Mouse (Mus musculus) ES-E14 (cell line): Measurements from ENCODE around the gene Usp7. TPM values are rescaled to one million over a fixed set of nuclear protein-coding genes. Genes with fewer than 3 reads are reported as not detected.

ENCODE experiments used
- DNase-seq: peaks from one replicate; pipeline ENCODE4 v3.0.0-alpha.2; 2013; ENCODE audit warnings: low read depth, low spot score
- H3K27ac ChIP-seq: 2 replicates; pipeline ENCODE4 v1.5.1; 2012; ENCODE audit warnings: low read depth, mild to moderate bottlenecking, low read length, moderate library complexity, mixed read lengths; ENCODE audit not compliant: poor library complexity, insufficient read depth, severe bottlenecking
- H3K36me3 ChIP-seq: 2 replicates; pipeline ENCODE4 v1.6.1; 2012; ENCODE audit warnings: mild to moderate bottlenecking, low read length, moderate library complexity, mixed read lengths; ENCODE audit not compliant: control insufficient read depth, poor library complexity, insufficient read depth, severe bottlenecking
- H3K4me1 ChIP-seq, 2 experiments: fragments of 150-350 bp in 1 of 2; sonication (generic) in 1 of 2; 2 replicates each; pipeline ENCODE4 v1.6.1; 2012; ENCODE audit warnings: low read length in 2 of 2, mild to moderate bottlenecking in 1 of 2, mixed read lengths in 1 of 2; ENCODE audit not compliant: control insufficient read depth in 2 of 2, insufficient read depth in 2 of 2, poor library complexity in 1 of 2
- H3K4me3 ChIP-seq, 2 experiments: fragments of 150-350 bp in 1 of 2; sonication (generic) in 1 of 2; 2 replicates each; pipeline ENCODE4 v1.5.1; 2012; ENCODE audit warnings: low read length in 2 of 2, low read depth in 1 of 2, mild to moderate bottlenecking in 1 of 2, mixed read lengths in 1 of 2; ENCODE audit not compliant: insufficient read depth in 1 of 2, poor library complexity in 1 of 2, severe bottlenecking in 1 of 2
- H3K9ac ChIP-seq: 2 replicates; pipeline ENCODE4 v1.6.1; 2012; ENCODE audit warnings: low read depth, mild to moderate bottlenecking, low read length, mixed read lengths; ENCODE audit not compliant: poor library complexity, insufficient read depth, severe bottlenecking
- H3K9me3 ChIP-seq: fragments of 150-350 bp; sonication (generic); 2 replicates; pipeline ENCODE4 v1.6.1; 2012; ENCODE audit warnings: low read depth, mild to moderate bottlenecking, low read length; ENCODE audit not compliant: control insufficient read depth, insufficient read depth
- CHD2 ChIP-seq: IDR thresholded peaks from 2 replicates; pipeline ENCODE4 v1.6.1; 2014; ENCODE audit warnings: mild to moderate bottlenecking, low read depth, low read length, inconsistent platforms
- HCFC1 ChIP-seq: IDR thresholded peaks from 2 replicates; pipeline ENCODE4 v1.6.1; 2012; ENCODE audit warnings: low read length, inconsistent platforms, borderline replicate concordance; ENCODE audit not compliant: insufficient read depth
- MAFK ChIP-seq: IDR thresholded peaks from 2 replicates; pipeline ENCODE4 v1.6.1; 2014; ENCODE audit warnings: mild to moderate bottlenecking, low read depth, low read length, inconsistent platforms; ENCODE audit not compliant: insufficient read depth
- ZC3H11A ChIP-seq: IDR thresholded peaks from 2 replicates; pipeline ENCODE4 v1.6.1; 2012; ENCODE audit warnings: low read depth, mild to moderate bottlenecking, inconsistent platforms, low read length, borderline replicate concordance
- ZNF384 ChIP-seq: IDR thresholded peaks from 2 replicates; pipeline ENCODE4 v1.6.1; 2012; ENCODE audit warnings: low read depth, low read length, inconsistent platforms
- in situ Hi-C, 2 experiments: fragments of 600-800 bp; cut with MboI; formaldehyde crosslinking; loops; one replicate each; pipeline ENCODE4 v1.15.1; 2025; ENCODE audit warnings: low sequenced_read_pairs in 2 of 2, inconsistent platforms in 1 of 2; ENCODE audit not compliant: unreplicated experiment in 2 of 2
- total RNA-seq: library from RNA; depleted of rRNA; stranded (reverse); fragments of 300-350 nt; gene quantifications from 2 replicates; pipeline ENCODE4 v1.2.3, GENCODE M21; 2012

Usp7 gene
- total RNA-seq, 1 experiment = 242 TPM

- Histone ChIP-seq H3K27ac (no peak overlapping the region), H3K9ac (no peak overlapping the region), H3K9me3 (no peaks in the 10 kb centered on the region), H3K4me3 (no peak overlapping the region), H3K36me3 (peaks cover 9% of the 10 kb centered on the region), H3K4me1 (peaks cover 7 to 45% of the 10 kb centered on the region in 2 experiments)
- TF ChIP-seq ZC3H11A (no peak), CHD2 (no peak), MAFK (no peak), ZNF384 (no peak), HCFC1 (no peak)
- in situ Hi-C loops = no loop called here
- DNase-seq = no peak
Observed at GRCm38 (mm10) chr16:8668386-8668785, 123.7 kb downstream of the Usp7 start.

- no peak for DNase-seq
- in situ Hi-C loops = no loop called here
- Histone ChIP-seq H3K27ac (no peak overlapping the region), H3K9ac (no peak overlapping the region), H3K9me3 (no peaks in the 10 kb centered on the region), H3K4me3 (no peak overlapping the region), H3K4me1 (peaks cover 7 to 47% of the 10 kb centered on the region in 2 experiments), H3K36me3 (peaks cover 15% of the 10 kb centered on the region)
- no peak for TF ChIP-seq MAFK
- no peak for TF ChIP-seq ZC3H11A
- no peak for TF ChIP-seq ZNF384
- TF ChIP-seq CHD2 = no peak
- TF ChIP-seq HCFC1 = no peak
Observed at GRCm38 (mm10) chr16:8667814-8668213, 124.3 kb downstream of the Usp7 start.

- peaks cover 15% of the 10 kb centered on the region for H3K36me3 ChIP-seq
- peaks cover 7 to 47% of the 10 kb centered on the region in 2 experiments for H3K4me1 ChIP-seq
Observed at GRCm38 (mm10) chr16:8667261-8667660, 124.8 kb downstream of the Usp7 start.

GRCm38 (mm10) chr16:8666452-8666851, 125.7 kb downstream of the Usp7 start:
- no peak overlapping the region for H3K27ac ChIP-seq
- no peaks in the 10 kb centered on the region for H3K9me3 ChIP-seq
- H3K4me1 ChIP-seq = peaks cover 7 to 53% of the 10 kb centered on the region in 2 experiments
- no peak overlapping the region for H3K9ac ChIP-seq
- in situ Hi-C loops = no loop called here
- TF ChIP-seq ZC3H11A = no peak
- TF ChIP-seq MAFK = no peak
- TF ChIP-seq ZNF384 = no peak
- TF ChIP-seq CHD2 = no peak
- no peak for TF ChIP-seq HCFC1
- H3K4me3 ChIP-seq = no peak overlapping the region
- peaks cover 23% of the 10 kb centered on the region for H3K36me3 ChIP-seq
- DNase-seq = no peak

More at GRCm38 (mm10) chr16:8667261-8667660, 124.8 kb downstream of the Usp7 start:
- Histone ChIP-seq H3K4me3 (no peak overlapping the region), H3K27ac (no peak overlapping the region), H3K9ac (no peak overlapping the region), H3K9me3 (no peaks in the 10 kb centered on the region)
- in situ Hi-C loops = no loop called here
- no peak for DNase-seq
- TF ChIP-seq MAFK = no peak
- no peak for TF ChIP-seq CHD2
- TF ChIP-seq ZC3H11A = no peak
- no peak for TF ChIP-seq ZNF384
- TF ChIP-seq HCFC1 = no peak

- in situ Hi-C loops = no loop called here
- Histone ChIP-seq H3K36me3 (peaks cover 29% of the 10 kb centered on the region), H3K27ac (no peak overlapping the region), H3K4me3 (no peak overlapping the region), H3K9me3 (no peaks in the 10 kb centered on the region), H3K9ac (no peak overlapping the region), H3K4me1 (peaks cover 6 to 55% of the 10 kb centered on the region in 2 experiments)
- TF ChIP-seq HCFC1 (no peak), MAFK (no peak), ZC3H11A (no peak), CHD2 (no peak), ZNF384 (no peak)
- no peak for DNase-seq
Observed at GRCm38 (mm10) chr16:8665367-8665766, 126.7 kb downstream of the Usp7 start.
